Mouse (Mus musculus) hindbrain, embryonic 15.5 days (tissue): ENCODE measurements around the gene AI464131. TPM values are rescaled to one million over a fixed set of nuclear protein-coding genes. Genes with fewer than 3 reads are reported as not detected.

Source experiments
- ATAC-seq: fragments of 200-750 bp; cut with Nextera tagmentation; 2 replicates; pipeline ENCODE4 v1.8.0; 2017; ENCODE audit warnings: low read depth, moderate number of reproducible peaks, moderate TSS enrichment; ENCODE audit not compliant: low FRiP score
- H3K27ac ChIP-seq: fragments of 300-500 bp; sonication (generic); replicated peaks from 2 replicates; pipeline ENCODE4 v1.5.1; 2015; ENCODE audit warnings: mild to moderate bottlenecking, inconsistent platforms
- H3K27me3 ChIP-seq: fragments of 300-500 bp; sonication (generic); 2 replicates; pipeline ENCODE4 v1.6.1; 2015; ENCODE audit warnings: control low read depth, inconsistent platforms
- H3K36me3 ChIP-seq: fragments of 300-500 bp; sonication (generic); 2 replicates; pipeline ENCODE4 v1.6.1; 2015; ENCODE audit warnings: control low read depth, inconsistent platforms
- H3K4me1 ChIP-seq: fragments of 300-500 bp; sonication (generic); replicated peaks from 2 replicates; pipeline ENCODE4 v1.6.1; 2015; ENCODE audit warnings: control low read depth, inconsistent platforms
- H3K4me2 ChIP-seq: fragments of 300-500 bp; sonication (generic); 2 replicates; pipeline ENCODE4 v1.6.1; 2015; ENCODE audit warnings: moderate library complexity, mild to moderate bottlenecking, inconsistent platforms
- H3K4me3 ChIP-seq: fragments of 300-500 bp; sonication (generic); 2 replicates; pipeline ENCODE4 v1.5.1; 2015; ENCODE audit warnings: mild to moderate bottlenecking, inconsistent platforms
- H3K9ac ChIP-seq: fragments of 300-500 bp; sonication (generic); 2 replicates; pipeline ENCODE4 v1.6.1; 2015; ENCODE audit warnings: inconsistent platforms
- H3K9me3 ChIP-seq: fragments of 300-500 bp; sonication (generic); 2 replicates; pipeline ENCODE4 v1.6.1; 2016; ENCODE audit warnings: control low read depth, inconsistent platforms
- WGBS: fragments of 180-500 bp; shearing (Covaris S2); methylation state at CpG from one replicate; pipeline ENCODE4 v1.1.7; 2015; 5-methylcytosine and 5-hydroxymethylcytosine counted together
- polyA plus RNA-seq: library from polyadenylated mRNA; unstranded; fragments of >200 nt; fragmentation: Nextera tagmentation; extraction: Ambion mirVana; gene quantifications from 2 replicates; pipeline ENCODE4 v1.2.1, GENCODE M21; 2015

Gene AI464131
- polyA plus RNA-seq, 1 experiment from 2014 or later = 14.0 TPM

DNA sequence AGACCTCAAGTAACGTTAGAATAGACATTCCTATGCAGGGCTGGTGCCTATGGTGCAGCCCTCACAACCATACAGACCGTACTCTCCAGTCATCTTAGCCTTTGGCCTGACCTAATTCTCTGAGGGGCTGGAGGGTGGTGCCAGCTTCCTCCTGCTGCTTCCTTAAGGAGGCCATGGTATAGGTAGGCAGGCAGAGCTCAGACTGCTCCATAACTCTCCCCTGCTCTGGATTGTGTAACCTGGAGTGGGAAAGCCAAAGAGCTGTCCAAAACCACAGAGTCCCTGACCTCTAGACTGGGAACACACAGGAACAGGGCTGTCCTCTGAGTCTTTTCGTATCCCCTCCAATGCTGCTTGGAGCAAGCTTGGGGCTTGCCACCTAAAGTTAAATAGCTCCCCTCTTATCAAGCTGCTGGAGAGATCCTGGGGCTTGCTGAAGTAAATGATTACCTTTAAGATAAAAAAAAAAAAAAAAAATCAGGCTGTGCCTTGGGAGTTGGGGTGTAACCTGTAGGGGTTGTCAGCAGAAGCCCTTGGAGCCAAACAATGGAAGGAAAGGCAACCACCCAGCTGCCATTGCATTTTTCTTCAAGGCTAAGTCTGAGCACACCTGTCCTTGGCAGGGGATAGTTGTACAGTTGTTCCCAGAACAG, 9.3 kb downstream of the AI464131 start:
- Histone ChIP-seq H3K9me3 (no peaks in the 10 kb centered on the region), H3K36me3 (no peaks in the 10 kb centered on the region), H3K4me3 (no peak overlapping the region), H3K27ac (no peak overlapping the region), H3K9ac (no peak overlapping the region), H3K4me1 (peaks cover 19% of the 10 kb centered on the region), H3K27me3 (peaks cover 21% of the 10 kb centered on the region), H3K4me2 (no peak overlapping the region)
- ATAC-seq = no peak
- WGBS = 80% methylated on average over 3 of the region's 3 CpGs

DNA sequence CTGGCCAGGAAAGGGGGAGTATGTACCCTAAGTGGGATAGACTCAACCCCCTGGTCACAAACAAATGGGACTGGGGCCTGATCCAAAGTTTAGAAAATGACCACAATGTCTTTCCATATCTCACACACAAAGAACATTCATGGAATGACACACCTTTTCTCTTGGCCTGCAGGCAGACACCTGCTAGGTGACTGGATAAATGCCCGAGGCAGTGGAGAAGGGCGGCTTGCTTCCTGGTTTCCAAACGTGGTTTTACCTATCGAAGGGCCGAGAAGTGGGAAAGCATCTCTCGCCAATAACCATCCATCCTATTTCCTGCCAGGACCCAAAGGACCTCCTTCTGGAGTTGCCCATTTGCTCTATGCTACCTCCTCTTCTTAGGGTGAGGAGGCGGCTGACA, 9.9 kb downstream of the AI464131 start:
- Histone ChIP-seq H3K9ac (no peak overlapping the region), H3K9me3 (no peaks in the 10 kb centered on the region), H3K27ac (no peak overlapping the region), H3K4me3 (no peak overlapping the region), H3K27me3 (peaks cover 15% of the 10 kb centered on the region), H3K36me3 (no peaks in the 10 kb centered on the region), H3K4me2 (no peak overlapping the region), H3K4me1 (peaks cover 13% of the 10 kb centered on the region)
- WGBS = 83% methylated on average over 7 of the region's 7 CpGs
- no peak for ATAC-seq

DNA sequence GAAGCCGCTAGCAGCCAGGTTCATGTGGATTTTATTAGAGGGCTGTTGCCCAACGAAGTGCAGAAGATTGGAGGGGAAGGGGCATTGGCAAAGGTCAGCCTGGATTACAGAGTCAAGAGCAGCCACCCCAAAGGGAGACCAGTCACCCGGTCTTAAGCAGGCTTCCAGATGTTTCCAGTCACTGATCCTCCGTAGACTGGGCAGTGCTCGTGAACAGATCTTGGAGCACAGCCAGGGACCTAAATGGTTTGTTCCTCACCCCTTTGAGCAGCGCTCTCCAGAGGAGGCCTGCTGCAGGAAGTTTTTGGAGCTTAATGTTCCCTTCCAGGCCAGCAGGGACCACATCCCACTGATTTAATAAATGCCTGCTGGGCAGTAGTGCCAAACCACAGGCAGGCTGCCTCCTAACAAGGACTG, 21.3 kb downstream of the AI464131 start:
- WGBS = 55% methylated on average over 6 of the region's 6 CpGs

DNA sequence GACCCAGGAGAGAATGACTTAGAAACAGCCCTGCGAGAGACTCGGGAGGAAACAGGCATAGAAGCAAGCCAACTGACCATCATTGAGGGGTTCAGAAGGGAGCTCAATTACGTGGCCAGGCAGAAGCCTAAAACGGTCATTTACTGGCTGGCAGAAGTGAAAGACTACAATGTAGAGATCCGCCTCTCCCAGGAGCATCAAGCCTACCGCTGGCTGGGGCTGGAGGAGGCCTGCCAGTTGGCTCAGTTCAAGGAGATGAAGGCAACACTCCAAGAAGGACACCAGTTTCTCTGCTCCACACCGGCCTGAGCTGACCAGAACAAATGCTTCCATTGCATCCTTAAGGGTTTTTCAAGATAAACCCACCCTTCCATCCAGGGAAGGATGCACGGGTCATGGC, 22.6 kb downstream of the AI464131 start:
- Histone ChIP-seq H3K36me3 (peaks cover 10% of the 10 kb centered on the region; the same call in 1 of the 2 replicates), H3K4me2 (no peak overlapping the region), H3K4me3 (no peak overlapping the region), H3K27ac (0 out of 2 replicates have a peak overlapping the region, but pooled peaks have one; percentile 32), H3K4me1 (peaks cover 6% of the 10 kb centered on the region; the same call in 1 of the 2 replicates), H3K27me3 (no peaks in the 10 kb centered on the region), H3K9me3 (no peaks in the 10 kb centered on the region), H3K9ac (no peak overlapping the region)
- WGBS = 69% methylated on average over 8 of the region's 8 CpGs
- ATAC-seq = no peak

More for the DNA sequence above, 21.3 kb downstream of the AI464131 start:
- peaks cover 6% of the 10 kb centered on the region; the same call in 1 of the 2 replicates for H3K4me1 ChIP-seq
- no peaks in the 10 kb centered on the region for H3K27me3 ChIP-seq
- H3K9ac ChIP-seq = no peak overlapping the region
- no peak overlapping the region for H3K4me2 ChIP-seq
- peak; percentile 48; the same call in 1 of the 2 replicates for ATAC-seq
- H3K36me3 ChIP-seq = peaks cover 10% of the 10 kb centered on the region; the same call in 1 of the 2 replicates
- no peaks in the 10 kb centered on the region for H3K9me3 ChIP-seq
- no peak overlapping the region; the same call in 1 of the 2 replicates for H3K27ac ChIP-seq
- no peak overlapping the region for H3K4me3 ChIP-seq

DNA sequence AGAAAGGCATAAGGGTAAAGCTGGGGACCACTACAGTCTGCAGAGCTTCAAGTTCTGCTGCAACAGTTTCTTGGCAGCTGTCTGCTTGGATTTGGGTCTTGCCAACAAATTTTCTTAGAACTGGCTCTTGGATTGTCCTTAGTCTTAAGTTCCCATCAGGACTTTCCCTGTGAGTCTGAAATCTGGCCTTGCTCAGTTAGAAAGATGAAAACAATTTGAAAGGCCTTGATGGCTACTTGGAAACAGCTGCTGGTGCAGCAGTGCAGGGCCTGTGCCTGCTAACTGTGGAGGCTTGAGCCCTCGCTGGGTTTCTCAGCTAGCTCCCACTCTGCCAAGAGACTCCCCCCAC, 23.4 kb downstream of the AI464131 start:
- Histone ChIP-seq H3K27me3 (no peaks in the 10 kb centered on the region), H3K4me3 (no peak overlapping the region), H3K9me3 (no peaks in the 10 kb centered on the region), H3K4me1 (peaks cover 6% of the 10 kb centered on the region; the same call in 1 of the 2 replicates), H3K4me2 (no peak overlapping the region), H3K36me3 (peaks cover 10% of the 10 kb centered on the region; the same call in 1 of the 2 replicates), H3K9ac (no peak overlapping the region), H3K27ac (peak overlapping the region; percentile 32; the same call in 1 of the 2 replicates)
- ATAC-seq = no peak
- 59% methylated on average over 1 of the region's 1 CpGs for WGBS

DNA sequence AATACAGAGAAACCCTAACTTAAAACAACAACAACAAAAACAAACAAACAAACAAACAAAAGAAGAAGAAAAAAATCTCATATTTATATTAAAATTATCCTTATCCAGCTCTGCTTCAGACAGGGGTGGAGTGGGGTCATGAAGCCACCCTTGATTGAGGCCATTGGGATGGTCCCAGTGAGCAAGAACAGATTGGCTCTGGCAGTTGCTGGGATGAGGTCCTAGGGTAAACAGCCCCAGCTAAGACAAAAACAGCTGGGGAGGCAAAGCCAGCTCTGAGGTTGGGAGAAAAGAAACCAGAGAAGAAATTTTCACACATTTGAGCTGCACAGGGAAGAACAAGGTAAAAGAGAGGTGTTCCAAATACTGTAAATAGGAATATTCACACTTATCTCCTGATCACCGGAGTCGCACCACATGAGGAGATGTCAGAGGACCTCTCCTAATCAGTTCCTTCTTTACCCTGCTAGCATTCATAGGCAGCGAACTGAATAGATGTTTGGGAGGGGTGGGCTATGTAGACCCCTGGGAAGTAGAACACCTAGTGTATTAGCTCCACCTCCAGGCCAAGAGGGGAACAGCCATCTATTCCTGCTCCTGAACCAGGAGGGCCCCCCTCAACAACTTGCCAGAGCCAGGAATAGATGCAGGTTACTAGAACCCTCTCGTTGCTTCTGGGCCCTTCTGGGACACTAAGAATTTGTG, 24.0 kb downstream of the AI464131 start:
- ATAC-seq = no peak
- H3K27ac ChIP-seq = no peak overlapping the region
- no peak overlapping the region for H3K4me2 ChIP-seq
- no peaks in the 10 kb centered on the region for H3K27me3 ChIP-seq
- 64% methylated on average over 4 of the region's 4 CpGs for WGBS
- H3K4me1 ChIP-seq = peaks cover 6% of the 10 kb centered on the region; the same call in 1 of the 2 replicates
- H3K9me3 ChIP-seq = no peaks in the 10 kb centered on the region
- H3K36me3 ChIP-seq = peaks cover 10% of the 10 kb centered on the region; the same call in 1 of the 2 replicates
- no peak overlapping the region for H3K9ac ChIP-seq
- H3K4me3 ChIP-seq = no peak overlapping the region

DNA sequence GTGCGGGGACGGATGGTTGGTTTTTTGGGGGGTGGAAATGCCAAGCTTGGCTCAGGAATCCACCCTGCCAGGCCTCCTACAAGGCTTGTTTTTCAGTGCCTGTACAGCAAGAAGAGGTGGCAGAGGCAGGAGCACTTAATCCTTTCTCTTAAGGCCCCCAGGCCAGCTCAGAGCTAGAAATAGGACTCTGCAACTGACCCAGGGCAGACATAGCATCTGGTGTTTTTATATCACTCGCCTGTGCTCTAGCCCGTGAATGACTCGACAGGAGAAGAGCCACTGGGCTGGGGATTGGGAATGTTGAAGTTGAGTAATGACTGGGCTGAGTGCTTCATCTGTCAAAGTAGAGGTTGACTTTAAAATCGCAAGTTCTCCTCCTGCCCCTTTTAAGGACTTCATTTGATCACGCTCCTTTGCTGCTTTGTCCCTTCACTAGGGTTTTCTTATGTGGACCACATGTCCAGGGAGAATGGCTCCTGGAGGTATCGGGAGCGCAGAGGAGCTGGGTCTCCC, 25.2 kb downstream of the AI464131 start:
- WGBS = 85% methylated on average over 9 of the region's 9 CpGs
- Histone ChIP-seq H3K4me1 (peaks cover 6% of the 10 kb centered on the region; the same call in 1 of the 2 replicates), H3K27me3 (no peaks in the 10 kb centered on the region), H3K4me2 (no peak overlapping the region), H3K4me3 (no peak overlapping the region), H3K36me3 (peaks cover 10% of the 10 kb centered on the region; the same call in 1 of the 2 replicates), H3K9ac (no peak overlapping the region), H3K27ac (no peak overlapping the region), H3K9me3 (no peaks in the 10 kb centered on the region)
- ATAC-seq = no peak

DNA sequence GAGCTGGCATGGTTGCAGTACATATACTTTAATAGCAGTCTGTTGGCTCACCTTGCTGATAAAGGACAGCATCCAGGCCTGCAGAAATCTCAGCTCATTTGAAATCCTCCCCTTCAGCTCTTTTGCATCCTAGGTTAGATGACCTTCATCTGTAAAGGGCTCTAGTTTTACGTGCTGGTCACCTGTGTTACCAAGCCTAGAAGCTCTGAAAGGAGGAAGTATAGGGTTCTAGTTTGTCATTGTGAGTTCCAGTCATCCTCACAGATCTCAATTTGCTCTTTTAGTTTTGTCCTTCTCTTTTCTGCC, 31.5 kb downstream of the AI464131 start:
- 93% methylated on average over 1 of the region's 1 CpGs for WGBS
- no peak overlapping the region for H3K9ac ChIP-seq
- peak overlapping the region; percentile 66 for H3K27ac ChIP-seq
- peaks cover 23% of the 10 kb centered on the region for H3K4me1 ChIP-seq
- ATAC-seq = no peak
- H3K4me3 ChIP-seq = no peak overlapping the region
- no peak overlapping the region for H3K4me2 ChIP-seq
- no peaks in the 10 kb centered on the region for H3K36me3 ChIP-seq
- no peaks in the 10 kb centered on the region for H3K27me3 ChIP-seq
- no peaks in the 10 kb centered on the region for H3K9me3 ChIP-seq

DNA sequence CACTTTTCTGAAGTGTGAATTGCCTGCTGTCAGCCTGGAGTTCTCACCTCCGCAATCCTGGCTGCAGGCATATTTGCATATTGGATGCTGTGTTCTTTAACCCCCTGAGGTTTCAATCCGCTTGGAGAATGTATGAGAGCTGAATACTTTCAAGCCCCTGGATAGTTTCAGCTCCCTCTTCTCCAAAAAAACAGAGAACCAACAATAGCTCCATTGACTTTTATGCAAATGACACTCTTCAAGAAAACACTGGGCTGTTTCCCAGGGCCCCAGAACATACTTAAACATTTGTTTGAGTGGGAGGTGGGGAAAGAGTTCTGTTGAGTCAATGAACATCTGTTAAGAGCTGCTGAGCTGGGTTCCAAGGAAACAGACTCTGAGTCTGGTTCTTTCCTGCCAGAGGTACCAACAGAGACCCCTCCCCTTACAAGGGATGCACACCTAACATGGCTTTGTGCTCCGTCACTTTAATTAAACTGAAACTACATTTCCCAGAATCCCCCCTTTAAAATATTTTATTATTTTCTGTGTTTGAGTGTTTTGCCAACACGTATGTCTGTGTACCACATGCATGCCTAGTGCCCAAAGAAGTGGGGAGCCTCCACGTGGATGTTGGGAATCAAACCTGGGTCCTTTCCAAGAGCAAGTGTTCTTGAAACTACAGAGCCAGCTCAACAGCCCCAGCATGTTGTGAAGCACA, 32.0 kb downstream of the AI464131 start:
- H3K36me3 ChIP-seq = no peaks in the 10 kb centered on the region
- WGBS = 24% methylated on average over 5 of the region's 5 CpGs
- H3K27ac ChIP-seq = peak overlapping the region; percentile 71
- no peak overlapping the region for H3K4me2 ChIP-seq
- H3K4me3 ChIP-seq = no peak overlapping the region
- H3K4me1 ChIP-seq = peaks cover 23% of the 10 kb centered on the region
- no peaks in the 10 kb centered on the region for H3K27me3 ChIP-seq
- no peaks in the 10 kb centered on the region for H3K9me3 ChIP-seq
- ATAC-seq = peak; percentile 72
- no peak overlapping the region for H3K9ac ChIP-seq

DNA sequence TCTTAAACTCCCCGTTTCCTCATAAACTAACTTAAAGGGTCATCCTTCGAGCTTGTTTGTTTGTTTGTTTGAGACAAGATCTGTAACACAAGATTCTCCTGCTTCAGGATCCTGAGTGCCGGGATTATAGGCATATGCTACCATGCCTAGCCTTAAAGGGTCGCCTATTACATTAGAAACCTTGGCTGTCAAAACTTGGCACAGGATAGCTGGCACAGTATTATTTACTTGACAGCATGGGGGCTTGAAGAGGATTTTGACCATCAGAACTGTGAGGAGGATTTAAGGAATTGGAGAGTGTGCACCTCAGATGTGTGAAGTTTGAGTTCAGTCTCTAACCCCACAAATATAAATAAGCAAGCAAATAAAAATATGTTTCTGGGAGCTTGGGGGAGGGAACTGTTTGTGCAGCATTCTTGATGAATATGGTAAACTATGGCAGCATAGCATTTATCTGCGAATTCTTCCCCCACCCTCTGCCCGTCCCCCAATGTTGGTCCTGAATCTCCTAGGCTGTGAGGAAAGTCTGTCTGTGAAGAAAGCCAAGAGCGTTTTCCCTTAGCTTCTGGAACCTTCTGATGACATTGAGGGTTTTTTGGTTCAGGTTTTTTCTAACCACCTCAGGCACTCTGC, 32.7 kb downstream of the AI464131 start:
- Histone ChIP-seq H3K9me3 (no peaks in the 10 kb centered on the region), H3K9ac (no peak overlapping the region), H3K27me3 (no peaks in the 10 kb centered on the region), H3K36me3 (no peaks in the 10 kb centered on the region), H3K4me1 (peaks cover 27% of the 10 kb centered on the region), H3K27ac (peak overlapping the region; percentile 71), H3K4me2 (no peak overlapping the region), H3K4me3 (no peak overlapping the region)
- WGBS = 53% methylated on average over 7 of the region's 7 CpGs
- no peak for ATAC-seq

DNA sequence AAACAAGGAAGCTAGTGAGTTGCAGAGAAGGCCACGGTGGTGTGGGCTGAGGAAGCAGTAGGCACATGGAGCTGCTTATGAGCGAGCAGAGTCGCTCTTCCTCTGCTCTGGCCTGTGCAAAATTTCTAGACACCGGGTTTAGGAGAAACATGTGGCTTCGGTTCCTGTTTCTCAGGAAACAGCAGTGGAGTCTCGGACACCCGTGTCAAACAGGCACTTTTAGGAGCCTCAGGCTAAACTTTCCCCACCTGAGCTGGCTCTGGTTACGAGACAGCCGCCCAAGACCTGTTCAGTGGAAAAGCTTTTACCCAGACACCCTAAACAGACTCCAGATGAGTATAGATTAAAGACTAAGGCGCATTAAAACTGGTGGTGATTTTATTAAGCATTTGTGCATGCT, 33.7 kb downstream of the AI464131 start:
- Histone ChIP-seq H3K9ac (no peak overlapping the region), H3K4me3 (no peak overlapping the region), H3K36me3 (no peaks in the 10 kb centered on the region), H3K4me2 (no peak overlapping the region), H3K27me3 (no peaks in the 10 kb centered on the region), H3K4me1 (peaks cover 27% of the 10 kb centered on the region), H3K27ac (no peak overlapping the region), H3K9me3 (no peaks in the 10 kb centered on the region)
- WGBS = 76% methylated on average over 10 of the region's 10 CpGs
- no peak for ATAC-seq
